Mouse (Mus musculus) ES-E14 (cell line): ENCODE data around the gene Ccdc96. TPM values are rescaled to one million over a fixed set of nuclear protein-coding genes. Genes with fewer than 3 reads are reported as not detected.

Experiments used
- DNase-seq: peaks from one replicate; pipeline ENCODE4 v3.0.0-alpha.2; 2013; ENCODE audit warnings: low read depth, low spot score
- H3K27ac ChIP-seq: 2 replicates; pipeline ENCODE4 v1.5.1; 2012; ENCODE audit warnings: low read depth, mild to moderate bottlenecking, low read length, moderate library complexity, mixed read lengths; ENCODE audit not compliant: poor library complexity, insufficient read depth, severe bottlenecking
- H3K36me3 ChIP-seq: 2 replicates; pipeline ENCODE4 v1.6.1; 2012; ENCODE audit warnings: mild to moderate bottlenecking, low read length, moderate library complexity, mixed read lengths; ENCODE audit not compliant: control insufficient read depth, poor library complexity, insufficient read depth, severe bottlenecking
- H3K4me1 ChIP-seq, 2 experiments: fragments of 150-350 bp in 1 of 2; sonication (generic) in 1 of 2; 2 replicates each; pipeline ENCODE4 v1.6.1; 2012; ENCODE audit warnings: low read length in 2 of 2, mild to moderate bottlenecking in 1 of 2, mixed read lengths in 1 of 2; ENCODE audit not compliant: control insufficient read depth in 2 of 2, insufficient read depth in 2 of 2, poor library complexity in 1 of 2
- H3K4me3 ChIP-seq, 2 experiments: fragments of 150-350 bp in 1 of 2; sonication (generic) in 1 of 2; 2 replicates each; pipeline ENCODE4 v1.5.1; 2012; ENCODE audit warnings: low read length in 2 of 2, low read depth in 1 of 2, mild to moderate bottlenecking in 1 of 2, mixed read lengths in 1 of 2; ENCODE audit not compliant: insufficient read depth in 1 of 2, poor library complexity in 1 of 2, severe bottlenecking in 1 of 2
- H3K9ac ChIP-seq: 2 replicates; pipeline ENCODE4 v1.6.1; 2012; ENCODE audit warnings: low read depth, mild to moderate bottlenecking, low read length, mixed read lengths; ENCODE audit not compliant: poor library complexity, insufficient read depth, severe bottlenecking
- H3K9me3 ChIP-seq: fragments of 150-350 bp; sonication (generic); 2 replicates; pipeline ENCODE4 v1.6.1; 2012; ENCODE audit warnings: low read depth, mild to moderate bottlenecking, low read length; ENCODE audit not compliant: control insufficient read depth, insufficient read depth
- CHD2 ChIP-seq: IDR thresholded peaks from 2 replicates; pipeline ENCODE4 v1.6.1; 2014; ENCODE audit warnings: mild to moderate bottlenecking, low read depth, low read length, inconsistent platforms
- HCFC1 ChIP-seq: IDR thresholded peaks from 2 replicates; pipeline ENCODE4 v1.6.1; 2012; ENCODE audit warnings: low read length, inconsistent platforms, borderline replicate concordance; ENCODE audit not compliant: insufficient read depth
- MAFK ChIP-seq: IDR thresholded peaks from 2 replicates; pipeline ENCODE4 v1.6.1; 2014; ENCODE audit warnings: mild to moderate bottlenecking, low read depth, low read length, inconsistent platforms; ENCODE audit not compliant: insufficient read depth
- ZC3H11A ChIP-seq: IDR thresholded peaks from 2 replicates; pipeline ENCODE4 v1.6.1; 2012; ENCODE audit warnings: low read depth, mild to moderate bottlenecking, inconsistent platforms, low read length, borderline replicate concordance
- ZNF384 ChIP-seq: IDR thresholded peaks from 2 replicates; pipeline ENCODE4 v1.6.1; 2012; ENCODE audit warnings: low read depth, low read length, inconsistent platforms
- in situ Hi-C, 2 experiments: fragments of 600-800 bp; cut with MboI; formaldehyde crosslinking; loops; one replicate each; pipeline ENCODE4 v1.15.1; 2025; ENCODE audit warnings: low sequenced_read_pairs in 2 of 2, inconsistent platforms in 1 of 2; ENCODE audit not compliant: unreplicated experiment in 2 of 2
- total RNA-seq: library from RNA; depleted of rRNA; stranded (reverse); fragments of 300-350 nt; gene quantifications from 2 replicates; pipeline ENCODE4 v1.2.3, GENCODE M21; 2012

Ccdc96 gene
- total RNA-seq, 1 experiment, result 1.0 TPM

- in situ Hi-C loops, result no loop called here
- TF ChIP-seq MAFK (no peak), ZNF384 (no peak), HCFC1 (no peak), ZC3H11A (no peak)
- Histone ChIP-seq H3K27ac (no peak overlapping the region), H3K4me1 (peaks cover 0 to under 1% of the 10 kb centered on the region in 2 experiments; a peak in 1 of 4 replicates), H3K9ac (no peak overlapping the region), H3K9me3 (no peaks in the 10 kb centered on the region), H3K4me3 (no peak overlapping the region), H3K36me3 (no peaks in the 10 kb centered on the region)
- no peak for DNase-seq
These were observed 33.3 kb upstream of the Ccdc96 start for GRCm38 (mm10) chr5:36451119-36451518.

- Histone ChIP-seq H3K27ac (no peak overlapping the region), H3K4me3 (no peak overlapping the region), H3K9me3 (no peaks in the 10 kb centered on the region), H3K9ac (no peak overlapping the region), H3K36me3 (no peaks in the 10 kb centered on the region), H3K4me1 (no peaks in the 10 kb centered on the region)
- TF ChIP-seq HCFC1, result no peak
- no peak for TF ChIP-seq ZC3H11A
- no peak for TF ChIP-seq CHD2
- in situ Hi-C loops, result no loop called here
- no peak for DNase-seq
These were observed 32.5 kb upstream of the Ccdc96 start for GRCm38 (mm10) chr5:36451872-36452389.

GRCm38 (mm10) chr5:36452821-36453220 is 31.6 kb upstream of the Ccdc96 start:
- Histone ChIP-seq H3K4me3 (no peak overlapping the region), H3K9me3 (no peaks in the 10 kb centered on the region), H3K36me3 (no peaks in the 10 kb centered on the region), H3K9ac (no peak overlapping the region), H3K4me1 (no peaks in the 10 kb centered on the region), H3K27ac (no peak overlapping the region)
- TF ChIP-seq MAFK, result no peak
- no peak for TF ChIP-seq CHD2
- TF ChIP-seq ZNF384, result no peak
- no peak for TF ChIP-seq HCFC1
- TF ChIP-seq ZC3H11A, result no peak
- in situ Hi-C loops, result no loop called here
- DNase-seq, result no peak

- Histone ChIP-seq H3K9ac (no peak overlapping the region), H3K27ac (no peak overlapping the region), H3K36me3 (no peaks in the 10 kb centered on the region), H3K4me1 (no peaks in the 10 kb centered on the region), H3K9me3 (no peaks in the 10 kb centered on the region), H3K4me3 (no peak overlapping the region)
- in situ Hi-C loops, result no loop called here
- TF ChIP-seq MAFK (no peak), CHD2 (no peak), HCFC1 (no peak), ZNF384 (no peak), ZC3H11A (no peak)
- DNase-seq, result no peak
These were observed 26.7 kb upstream of the Ccdc96 start for GRCm38 (mm10) chr5:36457706-36458105.

GRCm38 (mm10) chr5:36458926-36459325 is 25.5 kb upstream of the Ccdc96 start:
- Histone ChIP-seq H3K27ac (no peak overlapping the region), H3K9ac (no peak overlapping the region), H3K36me3 (no peaks in the 10 kb centered on the region), H3K4me3 (no peak overlapping the region), H3K4me1 (peaks cover 0 to 2% of the 10 kb centered on the region in 2 experiments; a peak in 1 of 4 replicates), H3K9me3 (no peaks in the 10 kb centered on the region)
- no peak for DNase-seq
- in situ Hi-C loops, result no loop called here
- TF ChIP-seq MAFK (no peak), CHD2 (no peak)
